Mouse (Mus musculus) spleen, adult 2 months (tissue): ENCODE measurements around the gene Tmc6. TPM values are rescaled to one million over a fixed set of nuclear protein-coding genes. Genes with fewer than 3 reads are reported as not detected.

Experiments used
- DNase-seq, 2 experiments: peaks; one replicate each; pipeline versions ENCODE4 v3.0.0 to v3.0.0-alpha.2; 2012 to 2021; ENCODE audit warnings: low spot score in 2 of 2, low read depth in 1 of 2
- H3K27ac ChIP-seq: fragments of 200-500 bp; 2 replicates; pipeline ENCODE4 v1.5.1; 2012; ENCODE audit warnings: low read length, inconsistent platforms; ENCODE audit not compliant: insufficient read depth
- H3K27me3 ChIP-seq: fragments of 200-500 bp; 2 replicates; pipeline ENCODE4 v1.6.1; 2012; ENCODE audit warnings: mild to moderate bottlenecking, moderate library complexity, low read length, inconsistent platforms; ENCODE audit not compliant: control insufficient read depth, insufficient read depth
- H3K36me3 ChIP-seq: fragments of 200-500 bp; 2 replicates; pipeline ENCODE4 v1.6.1; 2012; ENCODE audit warnings: mild to moderate bottlenecking, low read length, inconsistent platforms; ENCODE audit not compliant: control insufficient read depth, insufficient read depth
- H3K4me1 ChIP-seq: fragments of 200-500 bp; 2 replicates; pipeline ENCODE4 v1.6.1; 2011; ENCODE audit warnings: inconsistent platforms; ENCODE audit not compliant: control insufficient read depth, insufficient read depth, insufficient read length
- H3K4me3 ChIP-seq: fragments of 200-500 bp; 2 replicates; pipeline ENCODE4 v1.5.1; 2011; ENCODE audit warnings: mild to moderate bottlenecking, inconsistent platforms; ENCODE audit not compliant: insufficient read depth, insufficient read length; ENCODE audit errors: extremely low read depth
- CTCF ChIP-seq: fragments of 200-500 bp; IDR thresholded peaks from 2 replicates; pipeline ENCODE4 v1.5.1; 2011; ENCODE audit warnings: mild to moderate bottlenecking, inconsistent platforms; ENCODE audit not compliant: insufficient read depth, insufficient read length, insufficient replicate concordance; ENCODE audit errors: extremely low read depth
- POLR2A ChIP-seq: fragments of 200-500 bp; IDR thresholded peaks from 2 replicates; pipeline ENCODE4 v1.6.1; 2011; ENCODE audit warnings: low read depth, low read length, inconsistent platforms
- WGBS: fragments of 180-500 bp; shearing (Covaris S2); methylation state at CpG from one replicate; pipeline ENCODE4 v1.1.7; 2018; 5-methylcytosine and 5-hydroxymethylcytosine counted together
- polyA plus RNA-seq: library from polyadenylated mRNA; depleted of rRNA; stranded (reverse); fragments of >200 nt; gene quantifications from 2 replicates; pipeline ENCODE4 v1.2.3, GENCODE M21; 2012

Gene Tmc6
- polyA plus RNA-seq, 1 experiment: 119 TPM

- TF ChIP-seq CTCF (no peak), POLR2A (no peak)
- DNase-seq: peak in 1 of 2 experiments; percentile 49
- Histone ChIP-seq H3K27ac (peak overlapping the region; percentile 91), H3K36me3 (no peaks in the 10 kb centered on the region), H3K4me3 (peak overlapping the region; percentile 41; the same call in 1 of the 2 replicates), H3K27me3 (no peaks in the 10 kb centered on the region), H3K4me1 (peaks cover 36% of the 10 kb centered on the region)
- 26% methylated on average over 2 of the region's 2 CpGs for WGBS
Measured at GRCm38 (mm10) chr11:117798160-117798541, 16.2 kb upstream of the Tmc6 start.

DNA sequence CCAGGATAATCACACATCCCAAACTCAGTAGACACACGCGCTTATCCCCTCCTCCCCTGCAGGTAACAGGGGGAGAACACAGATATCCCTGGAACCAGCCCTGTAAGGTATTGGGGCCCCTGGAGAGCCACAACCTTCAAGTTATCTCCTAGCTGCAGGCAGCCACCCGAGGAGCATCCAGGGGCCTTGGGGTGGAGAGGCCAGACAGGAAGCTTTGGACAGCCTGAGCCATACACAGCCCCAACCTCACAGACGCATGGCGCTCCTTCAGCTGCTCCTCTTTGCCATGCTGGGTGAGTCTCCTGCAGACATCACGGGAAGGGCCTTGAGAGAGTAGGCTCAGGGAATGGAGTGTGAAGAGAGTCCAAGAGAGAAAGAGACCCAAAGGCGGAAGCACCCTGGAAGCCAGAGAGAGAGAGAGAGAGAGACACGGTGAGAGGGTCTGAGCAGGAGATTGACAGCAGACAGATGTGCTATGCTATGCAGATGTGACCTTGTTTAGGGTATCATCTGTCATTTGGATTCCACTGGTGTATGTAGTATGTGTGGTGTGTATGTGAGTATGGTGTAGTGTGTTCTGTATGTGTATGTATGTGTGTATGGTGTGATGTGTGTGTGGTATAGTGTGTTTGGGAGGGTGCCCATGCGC lies 15.6 kb upstream of the Tmc6 start, which contains the start of gene 6030468B19Rik:
6030468B19Rik (plus strand) TSS at position 150 of the 649 bp plus-strand sequence.
- Histone ChIP-seq H3K4me1 (peaks cover 34% of the 10 kb centered on the region), H3K4me3 (peak within 1 kb of the TSS; percentile 41; the same call in 1 of the 2 replicates)
- TF ChIP-seq POLR2A (no peak), CTCF (no peak)

GRCm38 (mm10) chr11:117796954-117797353 lies 15.0 kb upstream of the Tmc6 start:
- no peaks in the 10 kb centered on the region for H3K27me3 ChIP-seq
- no peak for DNase-seq
- H3K4me1 ChIP-seq: peaks cover 39% of the 10 kb centered on the region
- no peak overlapping the region; the same call in 1 of the 2 replicates for H3K27ac ChIP-seq
- H3K36me3 ChIP-seq: no peaks in the 10 kb centered on the region
- WGBS: 56% methylated on average over 5 of the region's 5 CpGs
- H3K4me3 ChIP-seq: no peak overlapping the region
- TF ChIP-seq CTCF (no peak), POLR2A (no peak)

More for the DNA sequence above, 15.6 kb upstream of the Tmc6 start, which contains the start of gene 6030468B19Rik:
- Histone ChIP-seq H3K27ac (peak within 1 kb of the TSS; percentile 91), H3K36me3 (no peaks in the 10 kb centered on the region), H3K27me3 (no peaks in the 10 kb centered on the region)
- no peak for DNase-seq
- WGBS: 63% methylated on average over 9 of the region's 9 CpGs

- no peak for TF ChIP-seq POLR2A
- TF ChIP-seq CTCF: no peak
- no peak for DNase-seq
- Histone ChIP-seq H3K4me1 (peaks cover 42% of the 10 kb centered on the region), H3K27ac (no peak overlapping the region), H3K36me3 (no peaks in the 10 kb centered on the region), H3K4me3 (no peak overlapping the region), H3K27me3 (no peaks in the 10 kb centered on the region)
- WGBS: 60% methylated on average over 4 of the region's 4 CpGs
Measured at GRCm38 (mm10) chr11:117794035-117794551, 12.1 kb upstream of the Tmc6 start.

GRCm38 (mm10) chr11:117792281-117792888 lies 10.4 kb upstream of the Tmc6 start:
- no peak for TF ChIP-seq CTCF
- no peak for TF ChIP-seq POLR2A
- Histone ChIP-seq H3K27me3 (no peaks in the 10 kb centered on the region), H3K27ac (peak overlapping the region; percentile 85), H3K4me3 (peak overlapping the region; percentile 16; the same call in 1 of the 2 replicates), H3K4me1 (peaks cover 26% of the 10 kb centered on the region; the same call in 1 of the 2 replicates), H3K36me3 (no peaks in the 10 kb centered on the region)
- 14% methylated on average over 22 of the region's 22 CpGs for WGBS
- DNase-seq: peak in 1 of 2 experiments; percentile 83

DNA sequence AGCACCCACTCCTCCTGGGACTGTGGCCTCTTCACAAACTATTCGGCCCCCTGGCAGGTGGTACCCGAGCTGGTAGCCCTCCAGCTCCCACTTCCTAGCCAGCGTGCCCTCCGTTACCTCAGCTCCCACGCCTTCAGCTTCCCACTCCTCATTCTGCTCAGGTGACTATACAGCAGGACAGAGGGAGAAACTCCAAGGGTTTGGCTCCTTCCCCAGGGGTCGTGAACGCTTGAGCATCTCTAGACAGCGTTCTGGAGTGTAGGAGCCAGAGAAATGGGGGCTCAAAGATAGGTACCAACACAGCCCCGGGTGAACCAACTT lies 9.4 kb upstream of the Tmc6 start:
- Histone ChIP-seq H3K4me1 (peaks cover 19% of the 10 kb centered on the region; the same call in 1 of the 2 replicates), H3K27me3 (no peaks in the 10 kb centered on the region), H3K27ac (peak overlapping the region; percentile 85; the same call in 1 of the 2 replicates), H3K36me3 (no peaks in the 10 kb centered on the region), H3K4me3 (no peak overlapping the region)
- no peak for DNase-seq
- 91% methylated on average over 9 of the region's 9 CpGs for WGBS
- TF ChIP-seq POLR2A: no peak
- TF ChIP-seq CTCF: no peak
